Mouse (Mus musculus) stomach, embryonic 14.5 days (tissue): ENCODE results near the gene Fa2h. TPM values are rescaled to one million over a fixed set of nuclear protein-coding genes. Genes with fewer than 3 reads are reported as not detected.

ENCODE experiments used
- ATAC-seq: fragments of 200-750 bp; cut with Nextera tagmentation; 2 replicates; pipeline ENCODE4 v1.8.0; 2017; ENCODE audit warnings: low read depth, moderate TSS enrichment; ENCODE audit not compliant: insufficient number of reproducible peaks, insufficient read depth, low FRiP score
- H3K27ac ChIP-seq: fragments of 300-500 bp; sonication (generic); 2 replicates; pipeline ENCODE4 v1.5.1; 2014; ENCODE audit warnings: mild to moderate bottlenecking, low read length, moderate library complexity, mixed read lengths
- H3K27me3 ChIP-seq: fragments of 300-500 bp; sonication (generic); 2 replicates; pipeline ENCODE4 v1.6.1; 2014; ENCODE audit warnings: low read length, control low read depth, mixed read lengths; ENCODE audit not compliant: control insufficient read depth, insufficient read depth
- H3K36me3 ChIP-seq: fragments of 300-500 bp; sonication (generic); 2 replicates; pipeline ENCODE4 v1.6.1; 2014; ENCODE audit warnings: mild to moderate bottlenecking, control low read depth, low read length, moderate library complexity, mixed read lengths; ENCODE audit not compliant: control insufficient read depth, insufficient read depth
- H3K4me1 ChIP-seq: fragments of 300-500 bp; sonication (generic); 2 replicates; pipeline ENCODE4 v1.6.1; 2014; ENCODE audit warnings: low read length, control low read depth, mixed read lengths; ENCODE audit not compliant: control insufficient read depth, insufficient read depth
- H3K4me2 ChIP-seq: fragments of 300-500 bp; sonication (generic); replicated peaks from 2 replicates; pipeline ENCODE4 v1.6.1; 2014; ENCODE audit warnings: low read depth, low read length, control low read depth
- H3K4me3 ChIP-seq: fragments of 300-500 bp; sonication (generic); 2 replicates; pipeline ENCODE4 v1.5.1; 2014; ENCODE audit warnings: low read depth, low read length, control low read depth
- H3K9ac ChIP-seq: fragments of 300-500 bp; sonication (generic); replicated peaks from 2 replicates; pipeline ENCODE4 v1.6.1; 2014; ENCODE audit warnings: low read depth, mild to moderate bottlenecking, control low read depth, low read length, moderate library complexity, mixed read lengths
- H3K9me3 ChIP-seq: fragments of 300-500 bp; sonication (generic); 2 replicates; pipeline ENCODE4 v1.6.1; 2016; ENCODE audit warnings: low read depth, low read length, control low read depth; ENCODE audit not compliant: control insufficient read depth
- WGBS: fragments of 180-500 bp; shearing (Covaris S2); extraction: QIAGEN DNeasy Blood & Tissue Kit; methylation state at CpG from one replicate; pipeline ENCODE4 v1.1.7; 2014; 5-methylcytosine and 5-hydroxymethylcytosine counted together
- polyA plus RNA-seq: library from polyadenylated mRNA; unstranded; fragments of >200 nt; fragmentation: Nextera tagmentation; extraction: Ambion mirVana; gene quantifications from 2 replicates; pipeline ENCODE4 v1.2.1, GENCODE M21; 2014

Gene Fa2h
- polyA plus RNA-seq, 1 experiment from 2014 or later, result 4.9 TPM

GRCm38 (mm10) chr8:111300597-111301546 is 92.8 kb downstream of the Fa2h start:
- no peaks in the 10 kb centered on the region for H3K4me1 ChIP-seq
- peak overlapping the region; percentile 93; the same call in 1 of the 2 replicates for H3K4me3 ChIP-seq
- no peak for ATAC-seq
- peak overlapping the region; percentile 29; the same call in 1 of the 2 replicates for H3K4me2 ChIP-seq
- WGBS, result 63% methylated on average over 11 of the region's 11 CpGs
- no peaks in the 10 kb centered on the region for H3K9me3 ChIP-seq
- H3K36me3 ChIP-seq, result peaks cover 9% of the 10 kb centered on the region; the same call in 1 of the 2 replicates
- no peak overlapping the region for H3K9ac ChIP-seq
- peak overlapping the region; percentile 44; the same call in 1 of the 2 replicates for H3K27ac ChIP-seq
- no peaks in the 10 kb centered on the region for H3K27me3 ChIP-seq

- under 1% methylated on average over 65 of the region's 67 CpGs for WGBS
- peak; percentile 99 for ATAC-seq
These were observed 93.6 kb downstream of the Fa2h start, which contains the start of gene Rfwd3 for GRCm38 (mm10) chr8:111299821-111300568. Gene Rfwd3 (minus strand): TSS chr8:111300222.

GRCm38 (mm10) chr8:111299363-111299820 is 94.2 kb downstream of the Fa2h start:
- H3K27ac ChIP-seq, result peak overlapping the region; percentile 90
- peak overlapping the region; percentile 89 for H3K9ac ChIP-seq
- H3K4me3 ChIP-seq, result peak overlapping the region; percentile 93
- H3K27me3 ChIP-seq, result no peaks in the 10 kb centered on the region
- no peaks in the 10 kb centered on the region for H3K9me3 ChIP-seq
- peaks cover 9% of the 10 kb centered on the region; the same call in 1 of the 2 replicates for H3K36me3 ChIP-seq
- ATAC-seq, result peak; percentile 31; the same call in 1 of the 2 replicates
- WGBS, result 0% methylated on average over 28 of the region's 28 CpGs
- peak overlapping the region; percentile 36 for H3K4me2 ChIP-seq
- no peaks in the 10 kb centered on the region for H3K4me1 ChIP-seq

More at GRCm38 (mm10) chr8:111299821-111300568, 93.6 kb downstream of the Fa2h start, which contains the start of gene Rfwd3:
- Histone ChIP-seq H3K4me3 (peak within 1 kb of the TSS; percentile 93), H3K4me1 (no peaks in the 10 kb centered on the region), H3K36me3 (peaks cover 9% of the 10 kb centered on the region; the same call in 1 of the 2 replicates), H3K27ac (peak within 1 kb of the TSS; percentile 90), H3K9ac (peak within 1 kb of the TSS; percentile 89), H3K9me3 (no peaks in the 10 kb centered on the region), H3K27me3 (no peaks in the 10 kb centered on the region), H3K4me2 (peak within 1 kb of the TSS; percentile 36)

GRCm38 (mm10) chr8:111298011-111298410 is 95.6 kb downstream of the Fa2h start:
- H3K36me3 ChIP-seq, result peaks cover 22% of the 10 kb centered on the region
- H3K27ac ChIP-seq, result no peak overlapping the region
- no peak overlapping the region for H3K9ac ChIP-seq
- H3K4me2 ChIP-seq, result no peak overlapping the region
- WGBS, result 69% methylated on average over 1 of the region's 1 CpGs
- H3K4me3 ChIP-seq, result no peak overlapping the region
- no peaks in the 10 kb centered on the region for H3K4me1 ChIP-seq
- no peaks in the 10 kb centered on the region for H3K9me3 ChIP-seq
- no peaks in the 10 kb centered on the region for H3K27me3 ChIP-seq
- no peak for ATAC-seq

Other genes with a start within 250 kb of the Fa2h start
- 89.4 and 97.6 TPM in 2 replicates for gene Glg1, start 134.6 kb downstream of the Fa2h start, polyA plus RNA-seq
- gene Rfwd3, start 93.6 kb downstream of the Fa2h start, polyA plus RNA-seq, result 54.7 and 55.8 TPM in 2 replicates
- gene Mlkl, start 55.6 kb downstream of the Fa2h start, polyA plus RNA-seq, result 0.74 and 1.8 TPM in 2 replicates
- gene Wdr59, start 128.3 kb upstream of the Fa2h start, polyA plus RNA-seq, result 5.4 and 6.8 TPM in 2 replicates
- gene Znrf1, start 142.3 kb upstream of the Fa2h start, polyA plus RNA-seq, result 36.9 and 37.7 TPM in 2 replicates
- 1.3 and 1.5 TPM in 2 replicates for gene Ldhd, start 236.6 kb upstream of the Fa2h start, polyA plus RNA-seq
- 26.3 and 26.7 TPM in 2 replicates for gene Zfp1, start 249.6 kb upstream of the Fa2h start, polyA plus RNA-seq